Mouse (Mus musculus) T-cell, adult 2 months (primary cell): ENCODE results near the gene Fmn2.

ENCODE experiments used
- DNase-seq: peaks from one replicate; pipeline ENCODE4 v3.0.0; 2022; ENCODE audit warnings: low spot score

Gene Fmn2

DNA sequence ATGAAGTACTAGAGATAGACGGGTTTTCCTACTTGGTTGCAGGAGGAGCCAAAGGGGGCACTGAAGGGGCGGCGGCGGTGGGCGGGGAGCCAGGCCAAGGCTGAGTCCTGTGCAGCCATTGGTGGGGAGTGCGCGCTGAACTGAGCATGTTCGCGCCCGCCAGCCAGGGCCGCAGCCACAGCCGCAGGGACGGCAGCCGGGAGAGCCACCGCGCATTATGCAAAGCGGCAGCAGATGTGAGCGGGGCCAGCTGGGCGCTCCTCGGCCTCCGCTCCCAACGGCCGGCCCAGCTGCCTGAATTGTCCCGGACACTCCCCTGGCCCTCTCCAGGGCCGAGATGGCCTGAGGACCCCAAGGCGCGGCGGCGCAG lies at the start of gene Fmn2:
TSS of gene Fmn2 (plus strand) at position 165 of the 370 bp plus-strand sequence.
- no peak for DNase-seq

DNA sequence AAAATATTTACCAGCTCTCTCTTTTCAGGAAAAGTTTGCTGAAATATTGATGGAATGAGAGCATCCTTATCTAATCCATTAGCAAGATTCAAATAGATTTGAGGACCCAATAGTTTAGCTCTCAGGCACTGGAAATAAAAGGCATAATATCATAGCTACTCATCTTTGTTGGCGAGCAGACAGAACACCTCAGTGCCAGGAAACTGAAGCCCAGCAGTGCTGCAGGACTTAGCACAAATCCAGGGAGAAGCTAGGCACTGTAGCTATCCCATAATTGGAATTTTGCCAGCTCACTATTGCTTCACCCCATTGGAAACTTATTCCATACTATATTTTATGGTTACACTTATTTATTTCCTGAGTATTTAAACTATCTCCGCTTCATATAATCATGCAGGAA lies 46.5 kb upstream of the Fmn2 start:
- DNase-seq: no peak

DNA sequence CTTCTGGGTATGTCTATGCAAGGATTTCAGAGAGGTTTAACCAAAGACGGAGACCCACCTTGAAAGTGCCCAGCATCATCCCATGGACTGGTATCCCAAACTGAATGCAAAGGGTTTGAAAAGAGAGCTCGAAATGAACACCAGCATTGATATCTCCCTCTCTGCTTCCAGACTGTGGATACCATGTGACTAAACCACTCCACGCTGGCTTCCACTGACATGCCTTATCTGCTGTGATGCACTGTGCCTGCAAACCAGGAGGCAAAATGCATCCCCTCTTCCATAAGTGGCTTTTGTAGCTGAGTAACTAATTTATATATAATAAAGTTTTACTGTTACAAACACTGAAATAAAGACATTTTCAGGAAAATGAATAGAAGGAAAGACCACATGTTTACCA lies 36.2 kb upstream of the Fmn2 start:
- DNase-seq: no peak

DNA sequence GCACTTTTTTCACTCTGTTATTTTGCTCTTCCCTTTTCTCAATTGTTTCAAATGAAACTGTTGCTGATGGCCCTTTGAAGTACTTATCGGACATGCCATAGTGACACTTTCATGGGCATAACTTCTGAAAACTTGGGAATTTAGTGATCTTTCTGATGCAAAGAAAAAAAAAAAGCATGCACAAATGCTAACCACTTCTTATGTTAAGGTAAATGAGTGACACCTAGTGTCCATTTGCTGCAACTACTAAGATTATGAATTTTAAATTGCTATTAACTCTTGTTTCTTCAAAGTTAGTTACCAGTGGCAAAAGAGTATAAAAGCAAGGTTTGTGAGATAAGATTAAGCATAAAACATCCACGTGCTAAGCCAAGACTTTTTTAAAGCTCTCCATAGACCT lies 35.4 kb upstream of the Fmn2 start:
- no peak for DNase-seq

DNA sequence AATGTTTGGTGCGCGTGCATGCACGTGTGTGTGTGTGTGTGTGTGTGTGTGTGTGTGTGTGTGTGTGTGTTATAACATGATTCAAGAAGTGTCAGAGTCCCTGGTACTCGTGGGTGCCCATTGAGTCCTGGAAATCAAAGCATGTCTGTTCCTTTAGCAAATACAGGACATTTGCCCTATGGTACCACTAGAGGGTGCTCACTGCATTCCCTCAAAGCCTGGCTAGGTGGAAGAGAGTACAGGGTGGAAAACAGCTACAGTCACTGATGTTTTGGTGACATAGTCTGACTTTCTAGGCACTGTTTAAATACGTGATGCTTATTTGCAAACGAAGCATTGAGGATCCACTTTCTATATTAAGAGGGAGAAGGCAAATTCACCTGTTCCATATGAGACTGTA lies 31.9 kb upstream of the Fmn2 start:
- DNase-seq: no peak

DNA sequence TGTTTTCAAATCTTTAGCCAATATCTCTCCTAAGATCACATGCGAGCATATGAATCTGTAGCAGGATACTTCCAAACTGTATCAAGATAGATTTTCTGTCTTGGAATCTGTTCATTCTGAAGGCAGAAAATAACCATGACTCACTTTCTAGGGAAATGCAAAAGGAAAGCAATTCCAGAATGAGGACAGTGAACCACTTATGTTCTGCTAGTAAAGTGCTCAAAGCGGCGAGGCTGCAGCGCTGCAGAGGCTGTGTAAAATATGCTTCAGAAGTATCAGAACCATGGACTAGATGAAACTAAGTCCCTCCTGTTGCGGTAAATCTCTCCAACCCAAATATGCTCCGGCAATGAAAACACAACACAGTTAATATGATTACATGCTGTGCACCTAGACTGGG lies 19.1 kb upstream of the Fmn2 start:
- DNase-seq: no peak

DNA sequence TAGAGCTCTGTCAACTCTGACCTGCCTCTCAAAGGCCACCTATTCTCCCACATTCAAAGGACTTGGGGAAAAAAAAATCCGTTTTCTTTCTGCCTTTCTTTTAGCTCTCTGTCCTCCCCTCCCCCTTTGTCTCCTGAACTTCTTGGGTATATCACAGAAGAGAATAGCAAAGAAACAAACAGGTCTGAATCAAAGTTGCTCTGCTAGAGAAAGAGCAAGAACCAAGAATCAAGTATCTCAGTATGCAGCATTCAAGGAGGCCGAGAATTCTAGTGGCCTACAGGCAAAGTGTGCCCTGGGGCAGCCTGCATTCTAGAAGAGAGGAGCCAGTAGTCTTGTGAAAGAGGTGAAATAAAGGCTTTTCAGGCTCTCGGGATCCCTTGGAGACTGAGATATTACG lies 1.6 kb upstream of the Fmn2 start:
- no peak for DNase-seq

DNA sequence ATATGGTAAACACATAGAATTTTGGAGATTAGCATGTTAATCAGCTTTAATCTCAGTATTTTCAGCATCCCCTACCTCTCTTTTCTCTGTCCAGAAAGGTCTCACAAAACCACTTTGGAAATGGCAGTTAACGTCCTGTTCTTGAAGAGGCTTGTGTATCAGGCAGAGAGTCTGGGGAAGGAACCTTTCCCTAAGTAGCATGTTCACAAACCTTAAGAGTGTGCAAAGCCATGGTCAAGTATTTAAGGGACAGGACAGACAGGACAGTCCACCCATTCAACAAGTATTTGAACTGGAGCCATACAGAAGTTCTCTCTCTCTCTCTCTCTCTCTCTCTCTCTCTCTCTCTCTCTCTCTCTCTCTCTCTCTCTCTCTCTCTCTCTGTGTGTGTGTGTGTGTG lies 614 bp upstream of the Fmn2 start:
- DNase-seq: no peak

DNA sequence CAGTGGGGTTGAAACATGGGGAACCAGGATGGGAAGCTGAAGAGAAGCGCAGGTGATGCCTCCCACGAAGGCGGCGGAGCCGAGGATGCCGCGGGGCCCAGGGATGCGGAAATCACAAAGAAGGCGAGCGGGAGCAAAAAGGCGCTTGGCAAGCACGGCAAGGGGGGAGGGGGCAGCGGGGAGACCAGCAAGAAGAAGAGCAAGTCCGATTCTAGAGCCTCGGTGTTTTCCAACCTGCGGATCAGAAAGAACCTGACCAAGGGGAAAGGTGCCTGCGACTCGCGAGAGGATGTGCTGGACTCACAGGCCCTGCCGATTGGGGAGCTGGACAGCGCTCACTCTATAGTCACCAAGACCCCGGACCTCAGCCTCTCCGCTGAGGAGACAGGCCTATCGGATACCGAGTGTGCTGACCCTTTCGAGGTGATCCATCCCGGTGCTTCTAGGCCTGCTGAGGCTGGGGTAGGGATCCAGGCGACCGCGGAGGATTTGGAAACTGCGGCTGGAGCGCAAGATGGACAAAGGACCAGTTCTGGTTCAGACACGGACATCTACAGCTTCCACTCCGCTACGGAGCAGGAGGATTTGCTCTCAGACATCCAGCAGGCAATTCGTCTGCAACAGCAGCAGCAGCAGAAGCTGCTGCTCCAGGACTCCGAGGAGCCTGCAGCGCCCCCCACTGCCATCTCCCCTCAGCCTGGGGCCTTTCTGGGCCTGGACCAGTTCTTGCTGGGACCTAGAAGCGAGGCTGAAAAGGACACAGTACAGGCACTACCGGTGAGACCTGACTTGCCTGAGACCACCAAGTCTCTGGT lies 613 bp downstream of the Fmn2 start:
- DNase-seq: no peak

DNA sequence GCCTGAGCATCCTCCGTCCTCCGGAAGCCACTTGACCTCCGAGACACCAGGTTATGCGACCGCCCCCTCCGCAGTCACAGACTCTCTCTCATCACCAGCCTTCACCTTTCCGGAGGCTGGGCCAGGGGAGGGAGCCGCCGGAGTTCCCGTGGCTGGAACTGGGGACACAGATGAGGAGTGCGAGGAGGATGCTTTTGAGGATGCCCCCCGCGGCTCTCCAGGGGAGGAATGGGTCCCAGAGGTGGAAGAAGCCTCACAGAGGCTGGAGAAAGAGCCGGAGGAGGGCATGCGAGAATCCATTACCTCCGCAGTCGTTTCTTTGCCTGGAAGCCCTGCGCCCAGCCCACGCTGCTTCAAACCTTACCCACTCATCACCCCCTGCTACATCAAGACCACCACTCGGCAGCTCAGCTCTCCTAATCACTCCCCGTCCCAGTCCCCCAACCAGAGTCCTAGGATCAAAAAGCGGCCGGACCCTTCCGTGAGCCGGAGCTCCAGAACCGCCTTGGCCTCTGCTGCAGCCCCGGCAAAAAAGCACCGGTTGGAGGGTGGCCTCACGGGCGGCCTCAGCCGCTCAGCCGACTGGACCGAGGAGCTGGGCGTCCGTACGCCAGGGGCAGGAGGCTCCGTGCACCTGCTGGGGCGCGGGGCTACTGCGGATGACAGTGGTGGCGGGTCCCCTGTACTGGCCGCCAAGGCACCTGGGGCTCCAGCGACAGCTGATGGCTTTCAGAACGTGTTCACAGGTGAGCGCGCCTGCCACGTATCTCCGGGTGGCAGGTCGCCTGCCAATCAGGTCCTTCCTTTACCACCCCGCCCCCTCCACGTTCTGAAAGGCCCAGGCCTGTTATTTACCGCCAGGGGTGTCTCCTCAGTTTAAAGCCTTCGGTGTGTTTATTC lies 1.5 kb downstream of the Fmn2 start:
- no peak for DNase-seq

DNA sequence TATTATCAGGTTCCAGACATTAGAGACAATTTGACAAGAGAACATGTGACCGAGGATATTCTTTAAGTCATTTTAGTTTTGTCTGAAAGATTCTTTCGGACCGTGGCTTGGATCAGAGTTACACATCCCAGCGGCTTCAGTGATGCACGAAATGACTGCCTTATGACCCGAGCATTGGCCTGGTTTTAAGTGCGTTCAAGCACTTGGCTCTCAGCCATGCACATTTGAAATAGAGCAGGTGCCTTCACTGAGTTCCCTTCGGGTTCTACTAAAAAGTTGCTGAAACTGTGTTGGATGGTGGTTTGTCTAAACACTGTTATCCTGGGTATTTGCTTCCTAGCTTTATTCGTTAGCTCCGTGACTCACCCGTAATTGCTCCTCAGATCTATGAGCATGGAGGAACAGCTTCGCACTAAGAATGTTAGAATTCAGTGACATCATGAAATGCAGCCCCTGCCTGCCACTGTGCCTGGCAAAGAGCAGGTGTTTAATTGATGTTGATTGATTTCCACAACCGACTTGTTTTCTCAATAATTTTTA lies 7.0 kb downstream of the Fmn2 start:
- no peak for DNase-seq

DNA sequence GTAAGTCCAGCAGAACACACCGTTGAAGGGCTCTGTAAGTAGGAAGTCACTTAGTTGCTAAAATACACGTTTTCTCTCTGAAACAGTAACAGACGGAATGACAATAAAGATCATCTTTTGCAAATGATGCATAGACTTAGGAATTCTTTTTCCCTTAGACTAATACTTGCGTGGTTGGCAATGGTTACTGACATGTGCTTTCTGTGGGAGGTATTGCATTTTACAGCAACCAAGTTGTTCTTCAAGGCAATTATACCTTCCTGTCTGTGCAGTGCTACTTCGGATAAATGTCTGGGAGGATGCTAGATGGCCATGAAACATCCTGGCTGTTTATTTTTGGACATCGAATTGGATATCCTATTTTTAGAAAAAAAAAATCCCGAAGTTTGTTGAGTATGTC lies 11.8 kb downstream of the Fmn2 start:
- DNase-seq: no peak

DNA sequence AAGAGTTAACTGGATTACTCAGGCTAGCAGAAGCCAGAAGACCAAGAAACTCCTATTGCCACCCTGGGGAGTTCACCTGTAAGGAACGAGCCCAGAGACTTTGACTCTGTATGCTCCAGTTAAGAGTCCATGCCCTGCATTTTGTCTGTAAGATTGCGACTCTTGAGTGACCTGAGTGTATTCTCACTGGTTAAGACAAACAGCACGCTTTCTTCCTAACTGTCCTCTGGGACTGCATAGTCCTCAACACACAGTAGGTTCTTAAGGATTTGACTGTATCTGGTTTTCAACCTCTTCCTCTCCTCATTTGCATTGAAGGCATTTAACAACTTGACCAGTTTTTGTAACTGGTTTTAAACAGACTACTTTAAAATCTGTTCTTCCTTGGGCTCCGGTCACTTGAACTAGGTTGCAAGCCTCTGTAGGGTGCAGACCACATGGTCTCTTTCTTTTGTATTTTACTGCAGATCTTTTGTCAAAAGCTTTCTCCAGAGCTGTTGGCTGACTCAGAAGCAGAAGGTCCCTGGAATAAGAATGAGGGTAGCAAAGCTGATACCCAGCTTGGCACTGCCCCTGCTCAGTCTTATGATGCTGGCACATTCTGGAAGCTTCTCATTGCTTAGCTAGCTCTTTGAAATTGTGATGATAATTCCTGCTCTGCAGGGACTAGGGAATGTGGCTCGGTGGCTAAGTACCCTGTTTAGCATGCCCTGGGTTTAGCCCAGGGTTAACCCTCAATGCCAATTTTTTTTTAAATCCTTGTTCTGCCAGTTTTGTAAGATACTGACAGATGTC lies 20.5 kb downstream of the Fmn2 start:
- DNase-seq: no peak

DNA sequence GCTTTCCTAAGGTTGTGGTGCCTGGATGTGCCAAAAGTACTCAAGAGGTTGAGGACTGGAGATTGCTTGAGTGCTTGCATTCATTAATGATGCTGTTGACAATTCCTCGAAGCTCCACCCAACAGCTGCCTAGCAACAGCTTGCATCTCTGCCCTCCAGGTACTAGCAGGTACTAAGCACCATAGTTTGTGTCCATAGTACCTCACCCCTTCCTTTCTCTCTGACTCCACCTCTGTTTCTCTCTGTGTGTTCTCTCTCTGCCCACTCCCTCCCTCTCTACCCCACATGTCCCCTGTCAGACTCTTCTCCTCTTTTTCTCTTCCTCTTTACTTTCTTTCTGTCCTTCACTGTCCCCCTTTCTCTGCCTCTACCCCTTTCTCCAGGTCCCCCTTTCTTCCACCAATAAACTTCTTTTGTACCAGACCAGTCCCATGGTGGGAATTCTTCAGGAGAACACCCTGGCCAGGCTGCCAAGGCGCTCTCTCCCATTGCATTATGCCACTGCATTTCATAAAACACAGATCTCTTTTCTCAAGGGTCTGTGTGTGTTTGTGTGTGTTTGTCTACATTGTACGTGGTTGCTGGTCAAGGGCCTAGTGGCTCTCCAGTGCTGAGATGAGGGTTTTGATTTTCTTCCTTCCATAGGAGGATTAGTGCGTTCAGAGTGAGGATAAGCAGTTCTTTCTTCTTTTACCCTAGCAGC lies 21.3 kb downstream of the Fmn2 start:
- no peak for DNase-seq

DNA sequence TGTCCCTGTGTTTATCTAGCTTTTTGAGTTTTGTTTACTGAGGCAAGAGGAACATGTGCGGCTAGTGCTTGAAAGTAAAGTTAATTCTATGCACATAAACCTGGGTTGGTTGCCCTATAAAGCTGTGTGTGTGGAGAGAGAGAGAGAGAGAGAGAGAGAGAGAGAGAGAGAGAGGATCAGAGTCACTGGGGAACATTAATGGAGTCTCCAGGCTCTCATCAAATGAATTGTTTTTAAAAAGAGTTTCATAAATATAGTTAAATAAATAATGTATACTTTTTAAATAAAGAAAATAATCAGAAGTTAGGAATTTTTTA lies 21.8 kb downstream of the Fmn2 start:
- DNase-seq: no peak

DNA sequence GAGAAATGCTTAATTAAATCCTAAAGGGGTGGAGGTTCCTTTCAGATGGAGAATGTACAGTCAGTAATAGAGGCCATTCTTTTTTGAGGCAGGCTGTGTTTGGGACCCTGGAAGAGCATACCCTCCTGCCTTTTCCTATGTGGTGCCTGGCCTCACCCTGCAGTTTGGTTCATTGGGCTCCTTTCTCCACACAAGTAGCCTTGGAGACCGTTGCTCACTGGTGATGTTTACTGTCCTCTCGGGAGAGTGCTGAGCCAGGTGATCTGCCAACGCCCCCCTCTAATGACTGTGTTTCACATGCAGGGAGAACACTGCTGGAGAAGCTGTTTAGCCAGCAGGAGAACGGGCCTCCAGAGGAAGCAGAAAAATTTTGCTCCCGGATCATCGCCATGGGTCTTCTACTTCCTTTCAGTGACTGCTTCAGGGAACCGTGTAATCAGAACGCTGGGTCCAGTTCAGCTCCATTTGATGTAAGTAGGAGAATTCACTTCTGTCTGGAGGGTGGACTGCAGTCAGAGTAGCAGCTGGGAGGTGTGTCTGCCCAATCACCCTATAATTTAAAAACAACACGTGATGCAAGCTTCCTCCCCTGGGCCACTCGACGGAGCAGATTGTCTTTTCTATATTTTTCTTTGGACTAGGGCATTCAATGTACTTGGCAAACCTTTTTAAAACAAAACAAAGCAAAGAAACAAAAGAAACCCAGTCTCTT lies 35.3 kb downstream of the Fmn2 start:
- DNase-seq: no peak

DNA sequence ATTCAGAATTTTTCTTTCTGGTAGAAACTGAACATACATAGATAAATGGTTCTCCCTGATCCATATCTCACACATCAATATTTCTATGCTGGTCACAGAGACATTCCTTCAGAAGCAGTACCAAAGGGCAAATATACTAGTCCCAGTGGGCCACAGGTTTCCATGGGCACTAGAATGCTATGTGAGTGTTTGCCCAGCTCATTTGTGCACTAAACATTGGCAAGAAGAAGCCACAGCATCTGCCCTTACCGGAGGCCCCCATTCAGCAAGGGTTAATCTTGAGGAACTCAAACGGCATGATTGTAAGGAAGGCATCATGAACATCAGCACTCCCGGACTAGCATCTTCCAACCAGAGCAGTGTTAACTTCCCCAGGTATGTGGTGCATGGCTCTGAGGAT lies 35.9 kb downstream of the Fmn2 start:
- DNase-seq: no peak

DNA sequence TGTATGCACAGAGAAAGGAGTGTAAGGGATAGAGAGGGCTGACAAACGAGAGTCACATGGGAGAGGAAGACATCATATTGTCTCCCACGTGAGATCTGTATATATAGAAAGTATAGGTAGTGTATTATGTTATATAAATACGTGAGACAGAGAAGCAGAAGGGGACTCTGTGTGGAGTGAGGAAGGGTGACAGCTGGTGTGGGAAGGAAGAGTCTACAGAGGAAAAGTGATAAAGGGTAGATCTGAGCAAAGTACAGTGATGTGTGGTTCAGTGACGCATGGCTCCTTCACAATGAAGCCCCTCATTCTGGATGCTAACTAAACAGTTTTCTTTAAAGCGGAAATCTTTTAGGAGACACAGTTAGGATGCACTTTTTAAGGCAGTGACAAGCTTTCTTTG lies 46.7 kb downstream of the Fmn2 start:
- no peak for DNase-seq

DNA sequence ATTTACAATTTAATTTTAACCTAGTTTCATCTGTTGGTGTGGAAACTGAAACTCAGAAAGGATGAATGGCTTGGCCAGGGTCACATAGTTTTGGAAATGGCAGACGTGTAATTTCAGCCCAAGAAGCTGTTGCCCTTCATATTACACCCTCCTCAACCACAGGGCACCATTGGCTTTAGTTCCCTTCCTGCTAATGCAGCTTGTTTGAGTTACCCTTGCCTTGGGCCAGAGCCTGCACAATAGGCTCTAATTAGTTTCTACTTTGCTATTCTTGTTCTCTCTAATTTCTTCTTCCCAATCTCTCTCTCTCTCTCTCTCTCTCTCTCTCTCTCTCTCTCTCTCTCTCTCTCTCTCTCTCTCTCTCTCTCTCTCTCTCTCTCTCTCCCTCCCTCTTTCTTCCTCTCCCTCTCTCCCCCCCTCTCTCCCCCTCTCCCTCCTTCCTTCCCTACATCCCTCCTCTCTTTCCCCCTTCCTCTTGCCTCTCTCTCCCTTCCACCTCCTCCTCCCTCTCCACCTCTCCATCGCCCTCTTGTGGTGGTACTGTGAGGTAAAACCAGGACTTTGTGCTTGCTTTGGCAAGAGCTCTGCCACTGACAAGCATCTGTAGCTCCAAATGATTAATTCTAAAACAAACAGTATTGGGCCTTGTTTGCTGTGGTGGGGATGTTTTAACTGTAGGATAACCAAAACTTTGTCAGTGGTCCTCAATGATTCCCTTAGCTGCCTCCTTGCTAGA lies 51.8 kb downstream of the Fmn2 start:
- DNase-seq: no peak

DNA sequence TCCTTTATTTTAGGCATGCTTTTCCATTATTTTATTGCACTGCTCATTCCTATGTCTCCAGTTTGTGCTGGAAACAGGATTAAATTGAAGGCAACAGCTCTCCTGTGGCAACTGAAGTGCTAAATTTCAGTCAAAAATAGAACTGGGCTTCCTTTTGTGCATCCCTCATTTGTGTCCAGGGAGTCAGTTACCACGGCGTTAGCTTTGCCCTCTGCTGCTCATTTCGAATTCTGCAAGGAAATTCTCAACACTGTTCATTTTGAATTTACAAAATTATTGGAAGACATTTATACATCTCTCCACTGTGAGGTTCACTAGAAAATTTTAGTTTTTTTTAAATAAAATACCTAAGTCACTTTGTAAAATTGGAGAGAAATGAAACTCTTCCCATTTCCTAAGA lies 53.8 kb downstream of the Fmn2 start:
- no peak for DNase-seq

DNA sequence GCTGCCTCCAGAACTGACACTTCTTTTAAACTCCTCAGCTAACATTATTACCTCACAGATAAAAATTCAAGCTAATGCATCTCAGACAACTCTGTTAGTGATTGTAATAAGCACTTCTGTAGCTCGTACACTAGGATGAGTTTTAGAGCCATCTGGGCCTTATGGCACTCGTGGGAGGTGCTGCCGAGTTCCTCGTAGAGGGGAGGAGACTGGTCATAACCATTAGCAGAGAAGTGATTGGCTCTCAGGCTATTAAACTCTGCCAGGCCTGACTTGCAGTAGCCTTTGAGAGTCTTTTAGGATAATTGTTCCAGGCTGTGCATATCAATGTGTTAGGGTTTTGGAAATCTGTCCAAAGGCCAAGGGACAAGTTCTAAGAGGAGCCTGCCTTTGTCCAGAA lies 55.6 kb downstream of the Fmn2 start:
- no peak for DNase-seq
